Mouse (Mus musculus) lung, postnatal 14 days (tissue): ENCODE measurements at regions not wholly inside any gene's neighbourhood (a gene's known extent, or its start where the extent isn't known, plus 50 kb on each side); places are given as distances from the start of the nearest gene placed in this dataset.
A peak's percentile ranks its signal among the peaks of the same experiment; 100 is the strongest.

Experiments used
- DNase-seq: peaks from one replicate; pipeline ENCODE4 v3.0.0; 2021

- no peak for DNase-seq
Observed at GRCm38 (mm10) chr16:88412287-88412686, 94.5 kb downstream of the Cldn17 start.

GRCm38 (mm10) chr16:88408144-88408543 lies 98.6 kb downstream of the Cldn17 start:
- no peak for DNase-seq

GRCm38 (mm10) chr16:88404331-88404730 lies 102.4 kb downstream of the Cldn17 start:
- DNase-seq = no peak

GRCm38 (mm10) chr16:88399881-88400280 lies 106.9 kb downstream of the Cldn17 start:
- DNase-seq = no peak

DNA sequence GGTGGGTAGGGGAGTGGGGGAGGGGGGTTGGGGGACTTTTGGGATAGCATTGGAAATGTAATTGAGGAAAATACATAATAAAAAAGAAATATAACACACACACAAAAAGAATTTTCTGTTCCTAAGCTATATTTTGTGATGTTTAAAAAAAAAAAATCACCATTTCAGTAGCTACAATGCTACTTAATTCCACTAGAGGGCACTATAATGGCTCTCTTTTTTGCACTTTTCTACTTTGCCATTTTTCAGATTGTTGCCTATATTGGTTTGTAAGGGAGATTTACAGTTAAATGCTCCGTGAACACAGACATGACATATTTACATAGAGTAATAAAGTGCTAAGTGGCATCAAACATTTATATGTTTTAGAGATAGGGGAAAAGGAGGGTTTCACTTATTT lies 102.7 kb upstream of the Grik1 start:
- DNase-seq = no peak

- DNase-seq = no peak
Observed at GRCm38 (mm10) chr16:88381605-88382279, 91.7 kb upstream of the Grik1 start.

- no peak for DNase-seq
Observed at GRCm38 (mm10) chr16:88375622-88376021, 85.6 kb upstream of the Grik1 start.

DNA sequence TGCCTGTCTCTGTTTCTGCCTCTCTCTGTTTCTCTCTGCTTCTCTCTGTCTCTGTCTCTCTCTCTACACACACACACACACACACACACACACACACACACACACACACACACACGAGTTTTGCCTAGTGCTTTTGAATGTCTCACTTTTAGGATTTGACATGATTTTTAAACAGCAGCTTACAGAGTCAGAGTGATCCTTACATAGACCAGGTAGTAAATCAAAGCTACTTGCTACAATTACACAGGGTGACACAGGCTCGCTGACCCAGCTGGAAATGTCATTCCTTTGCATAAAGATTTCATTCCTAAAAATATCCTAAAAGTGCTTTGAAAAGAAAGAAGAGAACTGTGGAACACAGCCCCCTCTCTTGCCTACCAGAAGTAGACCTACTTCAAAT lies 84.5 kb upstream of the Grik1 start:
- no peak for DNase-seq

DNA sequence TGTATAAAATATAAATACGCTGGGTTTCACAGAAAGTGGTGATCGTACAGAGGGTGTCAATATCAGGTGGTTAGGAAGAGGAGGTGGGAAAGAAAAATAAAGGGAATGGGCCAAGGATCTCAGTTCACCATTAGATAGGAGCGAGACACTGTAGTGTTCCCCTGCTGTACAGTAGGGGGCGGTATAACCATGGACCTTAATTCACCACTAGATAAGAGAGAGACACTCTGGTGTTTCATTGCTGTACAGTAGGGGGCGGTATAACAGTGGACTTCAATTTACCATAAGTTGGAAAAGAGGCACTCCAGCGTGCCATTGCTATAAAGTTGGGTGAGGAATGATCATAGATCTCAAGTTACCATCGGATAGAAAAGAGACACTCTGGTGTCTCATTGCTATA lies 82.0 kb upstream of the Grik1 start:
- peak; percentile 47 for DNase-seq

DNA sequence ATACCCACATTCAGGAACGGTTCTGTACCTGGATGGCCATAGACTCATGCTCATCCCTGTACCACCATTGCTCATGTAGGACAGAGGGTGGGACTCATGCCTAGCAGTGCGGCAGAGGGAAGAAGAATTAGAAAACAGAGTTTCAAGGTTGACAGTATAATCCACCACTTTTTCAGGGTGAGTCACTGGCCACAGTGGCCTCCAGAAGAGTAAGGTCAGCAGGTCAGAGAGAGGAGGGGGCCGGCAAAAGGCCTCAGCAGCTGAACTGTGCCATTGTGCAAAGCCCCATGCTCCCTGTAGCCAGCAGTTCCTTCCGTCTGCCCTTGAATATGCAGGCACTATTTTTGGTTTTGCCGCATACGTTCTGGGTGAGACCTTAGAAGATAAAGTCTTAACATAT lies 78.1 kb upstream of the Grik1 start:
- DNase-seq = no peak

GRCm38 (mm10) chr16:88367162-88367561 lies 77.1 kb upstream of the Grik1 start:
- DNase-seq = no peak

GRCm38 (mm10) chr16:88360081-88360480 lies 70.0 kb upstream of the Grik1 start:
- DNase-seq = no peak
